Mouse (Mus musculus) thymus, postnatal 0 days (tissue): ENCODE results near the gene Rnf144b. TPM values are rescaled to one million over a fixed set of nuclear protein-coding genes. Genes with fewer than 3 reads are reported as not detected.

Experiments used
- DNase-seq: peaks from one replicate; pipeline ENCODE4 v3.0.0-alpha.2; 2015; ENCODE audit warnings: low spot score
- polyA plus RNA-seq: library from polyadenylated mRNA; unstranded; fragments of >200 nt; fragmentation: Nextera tagmentation; extraction: Ambion mirVana; gene quantifications from 2 replicates; pipeline ENCODE4 v1.2.1, GENCODE M21; 2015

Gene Rnf144b
- polyA plus RNA-seq, 1 experiment from 2014 or later: 1.2 TPM

- no peak for DNase-seq
These were observed 55.7 kb downstream of the Rnf144b start for GRCm38 (mm10) chr13:47178182-47178581.

GRCm38 (mm10) chr13:47180776-47181175 is 58.3 kb downstream of the Rnf144b start:
- DNase-seq: no peak

- no peak for DNase-seq
These were observed 59.9 kb downstream of the Rnf144b start for GRCm38 (mm10) chr13:47182366-47182765.

GRCm38 (mm10) chr13:47183033-47183730 is 60.7 kb downstream of the Rnf144b start:
- no peak for DNase-seq

- no peak for DNase-seq
These were observed 61.3 kb downstream of the Rnf144b start for GRCm38 (mm10) chr13:47183771-47184170.

GRCm38 (mm10) chr13:47187836-47188235 is 65.4 kb downstream of the Rnf144b start:
- no peak for DNase-seq

- DNase-seq: no peak
These were observed 67.5 kb downstream of the Rnf144b start for GRCm38 (mm10) chr13:47189971-47190370.

- DNase-seq: no peak
These were observed 69.7 kb downstream of the Rnf144b start for GRCm38 (mm10) chr13:47192200-47192599.

GRCm38 (mm10) chr13:47192771-47193170 is 70.3 kb downstream of the Rnf144b start:
- DNase-seq: no peak

GRCm38 (mm10) chr13:47193326-47194153 is 71.1 kb downstream of the Rnf144b start:
- DNase-seq: peak; percentile 3

- DNase-seq: no peak
These were observed 72.2 kb downstream of the Rnf144b start for GRCm38 (mm10) chr13:47194695-47195094.

GRCm38 (mm10) chr13:47195491-47195890 is 73.0 kb downstream of the Rnf144b start:
- no peak for DNase-seq

GRCm38 (mm10) chr13:47200011-47200670 is 77.7 kb downstream of the Rnf144b start:
- no peak for DNase-seq

GRCm38 (mm10) chr13:47201962-47202624 is 79.6 kb downstream of the Rnf144b start:
- DNase-seq: no peak

- DNase-seq: no peak
These were observed 88.0 kb downstream of the Rnf144b start for GRCm38 (mm10) chr13:47210496-47210895.

- no peak for DNase-seq
These were observed 88.5 kb downstream of the Rnf144b start for GRCm38 (mm10) chr13:47210992-47211391.

GRCm38 (mm10) chr13:47211581-47211980 is 89.1 kb downstream of the Rnf144b start:
- no peak for DNase-seq

- no peak for DNase-seq
These were observed 91.4 kb downstream of the Rnf144b start for GRCm38 (mm10) chr13:47213817-47214216.

GRCm38 (mm10) chr13:47214895-47215294 is 92.4 kb downstream of the Rnf144b start:
- DNase-seq: no peak

GRCm38 (mm10) chr13:47215815-47216585 is 93.5 kb downstream of the Rnf144b start:
- no peak for DNase-seq

- no peak for DNase-seq
These were observed 94.7 kb downstream of the Rnf144b start for GRCm38 (mm10) chr13:47217107-47217571.
